Mouse (Mus musculus) ES-Bruce4 (cell line): ENCODE data around the gene Hes6.

Experiments used
- CTCF ChIP-seq: IDR thresholded peaks from one replicate; pipeline ENCODE4 v1.8.1; 2011; ENCODE audit warnings: low read depth, low read length
- EP300 ChIP-seq: IDR thresholded peaks from 2 replicates; pipeline ENCODE4 v1.6.1; 2011; ENCODE audit warnings: low read depth, low read length; ENCODE audit not compliant: insufficient read depth
- POLR2A ChIP-seq: IDR thresholded peaks from one replicate; pipeline ENCODE4 v1.8.1; 2011; ENCODE audit warnings: low read length; ENCODE audit not compliant: insufficient read depth

- no peak for TF ChIP-seq CTCF
- no peak for TF ChIP-seq POLR2A
- TF ChIP-seq EP300: no peak
Measured at GRCm38 (mm10) chr1:91405406-91406169, 8.2 kb downstream of the Hes6 start.
